Mouse (Mus musculus) C2C12 (cell line): ENCODE data around the gene Capzb. TPM values are rescaled to one million over a fixed set of nuclear protein-coding genes. Genes with fewer than 3 reads are reported as not detected.

Experiments used
- H3K27me3 ChIP-seq: one replicate; pipeline ENCODE4 v1.6.1; 2011; ENCODE audit not compliant: control insufficient read depth, insufficient read depth, insufficient read length
- H3K36me3 ChIP-seq: one replicate; pipeline ENCODE4 v1.6.1; 2011; ENCODE audit not compliant: control insufficient read depth, insufficient read depth
- H3K4me3 ChIP-seq: one replicate; pipeline ENCODE4 v1.5.1; 2011; ENCODE audit warnings: mild to moderate bottlenecking, control low read depth; ENCODE audit not compliant: poor library complexity, insufficient read depth, severe bottlenecking
- H3K79me2 ChIP-seq: one replicate; pipeline ENCODE4 v1.6.1; 2011; ENCODE audit not compliant: control insufficient read depth, insufficient read depth
- H3K79me3 ChIP-seq: one replicate; pipeline ENCODE4 v1.6.1; 2011; ENCODE audit warnings: low read depth, control low read depth
- H3ac ChIP-seq: one replicate; pipeline ENCODE3; 2011; ENCODE audit warnings: low read depth; ENCODE audit not compliant: control insufficient read depth, insufficient read length
- CEBPB ChIP-seq: IDR thresholded peaks from one replicate; pipeline ENCODE4 v1.6.1; 2011; ENCODE audit warnings: low read depth, mild to moderate bottlenecking, control low read depth, moderate library complexity
- CTCF ChIP-seq: IDR thresholded peaks from one replicate; pipeline ENCODE4 v1.5.1; 2011; ENCODE audit not compliant: control insufficient read depth, insufficient read depth, insufficient read length
- FOSL1 ChIP-seq: IDR thresholded peaks from one replicate; pipeline ENCODE4 v1.8.0; 2011; ENCODE audit warnings: mild to moderate bottlenecking, low read length; ENCODE audit not compliant: poor library complexity, insufficient read depth, severe bottlenecking
- MAX ChIP-seq: IDR thresholded peaks from one replicate; pipeline ENCODE4 v1.6.1; 2011; ENCODE audit warnings: mild to moderate bottlenecking, control low read depth
- MYOD1 ChIP-seq: IDR thresholded peaks from one replicate; pipeline ENCODE4 v1.6.1; 2011; ENCODE audit warnings: low read depth; ENCODE audit not compliant: control insufficient read depth, insufficient read length
- MYOG ChIP-seq: IDR thresholded peaks from one replicate; pipeline ENCODE4 v1.6.1; 2011; ENCODE audit not compliant: control insufficient read depth, insufficient read length; ENCODE audit errors: extremely low read depth
- USF1 ChIP-seq: IDR thresholded peaks from one replicate; pipeline ENCODE4 v1.6.1; 2011; ENCODE audit warnings: low read depth, mild to moderate bottlenecking, control low read depth, moderate library complexity
- polyA plus RNA-seq: library from polyadenylated mRNA; unstranded; fragments of >200 nt; fragmentation: generic; extraction: Trizol; gene quantifications from one replicate; pipeline ENCODE4 v1.2.1, GENCODE M21; 2012; ENCODE audit warnings: missing spikeins

The Capzb gene
- polyA plus RNA-seq, 1 experiment = 362 TPM

DNA sequence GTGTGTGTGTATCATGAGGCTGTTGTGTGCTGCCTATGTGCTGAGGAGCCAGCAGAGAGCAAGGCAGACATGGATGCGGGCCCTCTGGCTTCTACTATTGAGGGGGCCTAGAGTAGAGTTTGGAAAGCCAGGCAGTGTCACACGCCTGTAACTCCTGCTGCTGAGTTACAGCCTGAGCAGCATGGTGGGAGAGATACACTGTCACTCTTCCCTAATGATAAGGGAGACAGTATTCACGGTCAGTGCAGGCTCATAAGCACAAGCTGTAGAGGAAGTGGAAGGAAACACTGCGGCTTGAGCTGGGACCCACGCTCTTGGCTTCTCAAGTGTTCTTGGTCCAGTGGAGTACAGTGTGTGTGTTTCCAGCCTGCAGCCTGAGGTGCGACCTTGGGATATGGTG, 3.8 kb downstream of the Capzb start:
- H3ac ChIP-seq = no peak overlapping the region
- H3K4me3 ChIP-seq = no peak overlapping the region
- TF ChIP-seq FOSL1 = no peak
- no peak for TF ChIP-seq CEBPB
- H3K79me2 ChIP-seq = peaks cover 94% of the 10 kb centered on the region
- H3K27me3 ChIP-seq = no peaks in the 10 kb centered on the region
- H3K36me3 ChIP-seq = peaks cover 51% of the 10 kb centered on the region
- peaks cover 85% of the 10 kb centered on the region for H3K79me3 ChIP-seq

DNA sequence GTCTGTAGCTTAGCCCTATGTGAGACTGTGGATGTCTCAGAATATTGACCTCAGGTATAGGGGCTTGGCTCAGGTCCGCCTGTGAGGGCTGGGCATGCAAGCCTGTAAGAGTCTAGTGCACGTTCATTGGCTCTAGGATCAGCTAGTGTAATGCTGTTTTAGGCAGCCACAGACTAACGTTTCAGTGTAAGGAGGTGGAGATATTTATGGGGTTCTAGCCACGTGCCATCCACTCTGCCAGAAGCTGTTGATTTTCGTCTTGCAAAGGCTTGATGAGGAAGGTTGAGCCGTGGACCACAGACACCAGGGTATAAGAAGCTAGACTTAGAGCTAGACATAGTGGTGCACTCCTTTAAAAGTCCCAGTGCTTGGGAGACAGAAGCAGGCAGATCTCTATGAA, 4.2 kb downstream of the Capzb start:
- H3K4me3 ChIP-seq = no peak overlapping the region
- no peak overlapping the region for H3ac ChIP-seq
- H3K27me3 ChIP-seq = no peaks in the 10 kb centered on the region
- peaks cover 90% of the 10 kb centered on the region for H3K79me3 ChIP-seq
- H3K79me2 ChIP-seq = peaks cover 94% of the 10 kb centered on the region
- H3K36me3 ChIP-seq = peaks cover 55% of the 10 kb centered on the region
- TF ChIP-seq CEBPB (no peak), USF1 (no peak), FOSL1 (no peak), MYOD1 (no peak), MAX (no peak), CTCF (no peak)

DNA sequence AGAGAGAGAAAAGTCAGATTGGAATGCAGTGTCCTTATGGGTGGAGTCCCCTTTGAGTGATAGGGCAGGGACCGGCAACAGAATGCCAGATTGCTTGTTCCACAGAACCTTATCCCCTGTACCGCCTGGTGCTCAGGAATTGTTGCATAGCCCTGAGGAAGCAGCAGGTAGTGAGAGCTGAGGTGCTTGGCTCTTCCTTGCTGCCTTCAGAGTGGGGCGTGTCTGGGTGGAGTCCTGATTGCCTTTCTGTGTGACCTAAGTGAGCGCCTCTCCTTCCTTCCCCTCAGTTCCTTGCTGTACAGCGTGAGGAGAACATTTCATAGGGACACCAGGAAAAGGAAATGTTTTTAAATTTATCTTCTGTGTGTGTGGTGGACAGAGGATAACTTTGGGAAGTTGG, 4.8 kb downstream of the Capzb start:
- H3K79me3 ChIP-seq = peaks cover 92% of the 10 kb centered on the region
- H3K36me3 ChIP-seq = peaks cover 55% of the 10 kb centered on the region
- peaks cover 95% of the 10 kb centered on the region for H3K79me2 ChIP-seq
- no peaks in the 10 kb centered on the region for H3K27me3 ChIP-seq
- no peak overlapping the region for H3K4me3 ChIP-seq
- TF ChIP-seq CEBPB (no peak), CTCF (no peak), MAX (no peak), MYOG (no peak), USF1 (no peak), MYOD1 (no peak), FOSL1 (no peak)
- H3ac ChIP-seq = no peak overlapping the region

DNA sequence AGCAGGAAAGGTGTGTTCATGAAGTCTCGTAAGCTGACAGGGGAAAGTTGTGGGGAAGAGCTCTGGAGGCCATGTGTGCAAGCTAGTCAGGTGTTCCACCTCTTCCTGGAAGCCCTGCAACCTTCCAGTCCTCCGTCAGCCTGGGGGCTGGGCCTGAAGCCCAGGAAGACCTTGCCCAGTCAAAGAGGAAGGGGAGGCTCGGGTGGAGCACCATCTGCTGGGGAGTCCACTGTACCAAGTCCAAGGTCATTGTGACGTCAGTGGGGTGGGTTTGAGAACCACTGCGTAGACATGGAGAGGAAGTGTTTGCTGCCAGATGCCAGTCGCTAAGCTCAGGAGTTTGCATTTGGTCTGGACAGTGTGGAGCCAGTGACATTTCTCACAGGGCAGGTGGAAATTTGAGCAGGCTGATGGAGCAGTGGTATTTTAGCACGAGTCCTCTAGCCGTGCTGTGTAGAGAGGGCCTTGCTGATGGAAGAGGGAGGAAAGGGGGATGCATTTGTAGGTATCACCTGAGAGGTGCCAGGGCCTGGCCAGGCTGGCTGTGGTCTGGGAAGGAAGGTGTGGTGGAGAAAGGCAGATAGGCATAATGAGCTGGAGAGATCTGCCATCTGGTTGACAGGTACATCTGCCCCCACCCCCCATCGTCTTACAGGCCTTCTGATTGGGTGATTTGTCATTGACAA, 5.4 kb downstream of the Capzb start:
- no peak overlapping the region for H3ac ChIP-seq
- peaks cover 90% of the 10 kb centered on the region for H3K79me3 ChIP-seq
- H3K27me3 ChIP-seq = no peaks in the 10 kb centered on the region
- peaks cover 99% of the 10 kb centered on the region for H3K79me2 ChIP-seq
- TF ChIP-seq CTCF = no peak
- TF ChIP-seq MYOD1 = no peak
- no peak overlapping the region for H3K4me3 ChIP-seq
- H3K36me3 ChIP-seq = peaks cover 55% of the 10 kb centered on the region

DNA sequence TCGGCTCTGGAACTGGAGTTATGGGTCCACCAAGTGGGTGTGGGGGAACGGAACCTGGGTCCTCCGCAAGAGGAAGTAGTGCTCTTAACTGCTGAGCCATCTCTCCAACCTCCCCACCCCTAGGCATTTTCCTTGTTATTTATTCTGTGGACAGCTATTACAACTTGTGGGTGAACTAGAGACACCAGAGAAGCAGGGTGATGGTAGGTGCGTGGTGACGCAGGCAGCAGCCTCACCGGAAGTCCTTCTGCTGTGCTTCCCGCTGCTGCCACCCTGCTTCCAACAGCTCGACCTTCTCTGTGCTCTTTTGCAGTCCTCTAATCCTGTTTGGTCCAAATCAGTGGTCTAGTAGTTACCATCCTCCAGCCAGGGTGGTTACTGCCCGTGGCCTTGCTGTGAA, 6.4 kb downstream of the Capzb start:
- H3ac ChIP-seq = no peak overlapping the region
- peaks cover 97% of the 10 kb centered on the region for H3K79me2 ChIP-seq
- H3K27me3 ChIP-seq = no peaks in the 10 kb centered on the region
- no peak overlapping the region for H3K4me3 ChIP-seq
- no peak for TF ChIP-seq USF1
- no peak for TF ChIP-seq CEBPB
- TF ChIP-seq CTCF = no peak
- no peak for TF ChIP-seq FOSL1
- no peak for TF ChIP-seq MYOD1
- no peak for TF ChIP-seq MAX
- TF ChIP-seq MYOG = no peak
- peaks cover 88% of the 10 kb centered on the region for H3K79me3 ChIP-seq
- H3K36me3 ChIP-seq = peaks cover 54% of the 10 kb centered on the region

DNA sequence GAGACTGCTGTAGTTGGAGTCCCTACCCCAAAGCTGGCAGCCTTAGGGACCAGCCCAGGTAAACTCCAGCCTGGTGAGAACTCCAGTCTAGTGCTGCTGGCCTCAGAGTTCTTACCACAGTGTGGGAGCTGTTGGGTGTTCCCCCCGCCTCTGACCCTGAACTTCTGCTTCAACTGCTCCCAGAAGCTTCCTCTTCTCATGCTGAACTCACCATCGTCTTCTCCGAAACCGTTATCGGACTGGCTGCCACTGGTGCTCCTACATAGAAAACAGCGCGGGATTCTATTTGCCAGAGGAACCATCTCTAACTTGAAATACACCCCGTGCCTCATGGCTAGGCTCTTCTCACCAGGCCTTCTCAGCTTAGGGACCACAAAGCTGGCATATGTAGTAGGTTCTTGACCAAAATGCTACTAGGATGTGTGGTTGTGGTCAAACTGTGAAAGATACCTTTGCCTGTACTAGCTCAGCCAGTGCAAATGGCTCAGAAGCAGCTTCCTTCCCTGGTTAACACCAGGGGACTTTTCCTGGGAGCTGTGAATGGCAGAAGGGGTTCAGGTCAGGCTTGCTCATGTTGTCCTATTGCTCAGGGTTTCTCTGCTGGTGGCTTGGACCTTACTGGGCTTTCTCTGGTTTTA, 7.1 kb downstream of the Capzb start:
- Histone ChIP-seq H3ac (no peak overlapping the region), H3K79me3 (peaks cover 88% of the 10 kb centered on the region), H3K4me3 (no peak overlapping the region), H3K79me2 (peaks cover 97% of the 10 kb centered on the region), H3K36me3 (peaks cover 47% of the 10 kb centered on the region), H3K27me3 (no peaks in the 10 kb centered on the region)
- no peak for TF ChIP-seq MAX
- TF ChIP-seq CEBPB = no peak
